Mouse (Mus musculus): Measurements from ENCODE around the gene Apol8. TPM values are rescaled to one million over a fixed set of nuclear protein-coding genes. Genes with fewer than 3 reads are reported as not detected.
"Not testable (repeated sequence)": the region's sequence is repeated elsewhere in the genome, so short reads cannot be mapped to it uniquely, and the experiment has no call there.

Gene Apol8
- total RNA-seq, 2 experiments from 2014 or later = not detected

GRCm38 (mm10) chr15:77724208-77724911 is 32.4 kb downstream of the Apol8 start:
- intact Hi-C loops (cut with DNase I); DNase-seq: not testable (repeated sequence)

GRCm38 (mm10) chr15:77721509-77721908 is 35.3 kb downstream of the Apol8 start:
- DNase-seq; intact Hi-C loops (cut with DNase I): not testable (repeated sequence)

- not testable (repeated sequence) for DNase-seq
These were observed 38.6 kb downstream of the Apol8 start for GRCm38 (mm10) chr15:77718240-77718639.

GRCm38 (mm10) chr15:77708936-77709335 is 47.9 kb downstream of the Apol8 start:
- DNase-seq; intact Hi-C loops (cut with DNase I): not testable (repeated sequence)

More at GRCm38 (mm10) chr15:77718240-77718639, 38.6 kb downstream of the Apol8 start:
- intact Hi-C loops (cut with DNase I) = not testable (repeated sequence)

- DNase-seq; intact Hi-C loops (cut with DNase I): not testable (repeated sequence)
These were observed 51.5 kb downstream of the Apol8 start for GRCm38 (mm10) chr15:77705306-77705705.

- DNase-seq; intact Hi-C loops (cut with DNase I): not testable (repeated sequence)
These were observed 58.1 kb downstream of the Apol8 start, which contains the start of gene Apol7e for GRCm38 (mm10) chr15:77698656-77699055. Apol7e (plus strand) TSS chr15:77698857.

Other genes starting within 250 kb of the Apol8 start
- not detected for gene Apol11a, start 248.7 kb downstream of the Apol8 start, total RNA-seq (2021)
- gene Apol7c, start 223.7 kb downstream of the Apol8 start, total RNA-seq (2021) = under 1 TPM in 1 of 2 experiments, not detected in 1; 0.17 TPM
- not detected for gene 1700025B11Rik, start 195.1 kb downstream of the Apol8 start, total RNA-seq (2021)
- under 1 TPM; 0.32 to 0.33 TPM for gene Apol10b, start 160.9 kb downstream of the Apol8 start, total RNA-seq (2021)
- gene Gm36245, start 157.7 kb downstream of the Apol8 start, total RNA-seq (2021) = not detected
- gene Apol11b, start 113.7 kb downstream of the Apol8 start, total RNA-seq (2021) = 1 to 10 TPM; 1.4 to 1.8 TPM
- gene Apol7e, start 58.1 kb downstream of the Apol8 start, total RNA-seq (2021) = not detected
- under 1 TPM in 1 of 2 experiments, not detected in 1; 0.15 TPM for gene Apol9b, start 28.0 kb downstream of the Apol8 start, total RNA-seq (2021)
- 100 to 1,000 TPM; 140 to 172 TPM for gene Myh9, start 85.2 kb upstream of the Apol8 start, total RNA-seq (2021)
- gene Txn2, start 172.0 kb upstream of the Apol8 start, total RNA-seq (2021) = 100 to 1,000 TPM; 234 to 248 TPM
- gene Foxred2, start 199.7 kb upstream of the Apol8 start, total RNA-seq (2021) = under 1 TPM; 0.41 to 0.59 TPM
- gene Eif3d, start 213.8 kb upstream of the Apol8 start, total RNA-seq (2021) = 10 to 100 TPM; 72.3 to 75.6 TPM